Mouse (Mus musculus) heart, postnatal 0 days (tissue): ENCODE results near the gene Rufy4. TPM values are rescaled to one million over a fixed set of nuclear protein-coding genes. Genes with fewer than 3 reads are reported as not detected.
A peak's percentile ranks its signal among the peaks of the same experiment; 100 is the strongest.

Source experiments
- ATAC-seq: fragments of 200-750 bp; cut with Nextera tagmentation; 2 replicates; pipeline ENCODE4 v1.8.0; 2017; ENCODE audit warnings: low read depth, moderate number of reproducible peaks, moderate library complexity; ENCODE audit not compliant: insufficient read depth
- DNase-seq: peaks from one replicate; pipeline ENCODE4 v3.0.0-alpha.2; 2016; ENCODE audit warnings: low spot score
- H3K27ac ChIP-seq: fragments of 300-500 bp; sonication (generic); 2 replicates; pipeline ENCODE4 v1.5.1; 2014; ENCODE audit warnings: low read depth, mild to moderate bottlenecking
- H3K27me3 ChIP-seq: fragments of 300-500 bp; sonication (generic); 2 replicates; pipeline ENCODE4 v1.6.1; 2014; ENCODE audit warnings: low read length, mixed read lengths; ENCODE audit not compliant: control insufficient read depth, insufficient read depth
- H3K36me3 ChIP-seq: fragments of 300-500 bp; sonication (generic); replicated peaks from 2 replicates; pipeline ENCODE4 v1.6.1; 2014; ENCODE audit warnings: low read length, mixed read lengths; ENCODE audit not compliant: control insufficient read depth, insufficient read depth
- H3K4me1 ChIP-seq: fragments of 300-500 bp; sonication (generic); 2 replicates; pipeline ENCODE4 v1.6.1; 2014; ENCODE audit warnings: antibody characterized with exemption; ENCODE audit not compliant: control insufficient read depth, insufficient read depth
- H3K4me2 ChIP-seq: fragments of 300-500 bp; sonication (generic); 2 replicates; pipeline ENCODE4 v1.6.1; 2014; ENCODE audit warnings: low read depth, mild to moderate bottlenecking, low read length, moderate library complexity
- H3K4me3 ChIP-seq: fragments of 300-500 bp; sonication (generic); 2 replicates; pipeline ENCODE4 v1.5.1; 2014; ENCODE audit warnings: low read depth, low read length
- H3K9ac ChIP-seq: fragments of 300-500 bp; sonication (generic); replicated peaks from 2 replicates; pipeline ENCODE4 v1.6.1; 2014; ENCODE audit warnings: low read depth, low read length, mixed read lengths
- H3K9me3 ChIP-seq: fragments of 300-500 bp; sonication (generic); replicated peaks from 2 replicates; pipeline ENCODE4 v1.6.1; 2016; ENCODE audit warnings: low read length; ENCODE audit not compliant: control insufficient read depth
- CTCF ChIP-seq: IDR thresholded peaks from 2 replicates; pipeline ENCODE4 v1.5.1; 2016; ENCODE audit warnings: antibody characterized with exemption, control low read depth, low read depth
- EP300 ChIP-seq: IDR thresholded peaks from 2 replicates; pipeline ENCODE4 v1.6.1; 2016; ENCODE audit warnings: antibody characterized with exemption, low read depth
- WGBS: fragments of 180-500 bp; shearing (Covaris S2); extraction: QIAGEN DNeasy Blood & Tissue Kit; methylation state at CpG from one replicate; pipeline ENCODE4 v1.1.7; 2014; 5-methylcytosine and 5-hydroxymethylcytosine counted together
- polyA plus RNA-seq: library from polyadenylated mRNA; unstranded; fragments of >200 nt; fragmentation: Nextera tagmentation; extraction: Ambion mirVana; gene quantifications from 2 replicates; pipeline ENCODE4 v1.2.1, GENCODE M21; 2015
- total RNA-seq: library from RNA; depleted of rRNA; stranded (reverse); fragments of >200 nt; gene quantifications from 2 replicates; pipeline ENCODE4 v1.2.3, GENCODE M21; 2014; ENCODE audit warnings: low replicate concordance

Gene Rufy4
- total and polyA plus RNA-seq, 2 experiments from 2014 or later, result 0.37 TPM; not detected in 1

GRCm38 (mm10) chr1:74181462-74181861, 56.1 kb downstream of the Rufy4 start:
- Histone ChIP-seq H3K4me3 (no peak overlapping the region), H3K9ac (no peak overlapping the region), H3K9me3 (no peaks in the 10 kb centered on the region), H3K4me1 (peaks cover 4% of the 10 kb centered on the region; the same call in 1 of the 2 replicates), H3K36me3 (no peaks in the 10 kb centered on the region), H3K27me3 (no peaks in the 10 kb centered on the region), H3K4me2 (no peak overlapping the region), H3K27ac (no peak overlapping the region)
- WGBS, result 50% methylated on average over 2 of the region's 2 CpGs
- no peak for TF ChIP-seq EP300
- no peak for TF ChIP-seq CTCF
- ATAC-seq (no peak), DNase-seq (no peak)

GRCm38 (mm10) chr1:74183006-74183405, 57.7 kb downstream of the Rufy4 start:
- Histone ChIP-seq H3K36me3 (no peaks in the 10 kb centered on the region), H3K9me3 (no peaks in the 10 kb centered on the region), H3K27me3 (no peaks in the 10 kb centered on the region), H3K4me1 (peaks cover 4% of the 10 kb centered on the region; the same call in 1 of the 2 replicates), H3K4me2 (no peak overlapping the region), H3K9ac (no peak overlapping the region), H3K27ac (no peak overlapping the region), H3K4me3 (no peak overlapping the region)
- TF ChIP-seq CTCF, result peak; percentile 15; the same call in 1 of the 2 replicates
- TF ChIP-seq EP300, result no peak
- ATAC-seq, result no peak
- 66% methylated on average over 2 of the region's 2 CpGs for WGBS
- no peak for DNase-seq

GRCm38 (mm10) chr1:74190471-74190870, 65.1 kb downstream of the Rufy4 start:
- Histone ChIP-seq H3K4me1 (no peaks in the 10 kb centered on the region), H3K9me3 (no peaks in the 10 kb centered on the region), H3K4me3 (no peak overlapping the region), H3K4me2 (no peak overlapping the region), H3K27me3 (no peaks in the 10 kb centered on the region), H3K9ac (no peak overlapping the region), H3K36me3 (no peaks in the 10 kb centered on the region), H3K27ac (no peak overlapping the region)
- 89% methylated on average over 7 of the region's 7 CpGs for WGBS
- DNase-seq (no peak), ATAC-seq (no peak)
- no peak for TF ChIP-seq EP300
- TF ChIP-seq CTCF, result no peak

- Histone ChIP-seq H3K36me3 (no peaks in the 10 kb centered on the region), H3K27ac (no peak overlapping the region), H3K4me1 (no peaks in the 10 kb centered on the region), H3K4me2 (no peak overlapping the region), H3K9ac (no peak overlapping the region), H3K27me3 (no peaks in the 10 kb centered on the region), H3K4me3 (no peak overlapping the region), H3K9me3 (no peaks in the 10 kb centered on the region)
- DNase-seq (no peak), ATAC-seq (no peak)
- TF ChIP-seq CTCF, result no peak
- TF ChIP-seq EP300, result no peak
- WGBS, result 58% methylated on average over 2 of the region's 2 CpGs
Observed at GRCm38 (mm10) chr1:74192711-74193110, 67.4 kb downstream of the Rufy4 start.

GRCm38 (mm10) chr1:74194445-74194844, 69.1 kb downstream of the Rufy4 start, which contains the start of gene Cxcr1:
Gene Cxcr1, minus strand, starts transcription at chr1:74194631.
- WGBS, result 71% methylated on average over 8 of the region's 8 CpGs
- no peak for ATAC-seq
- no peak within 1 kb of the TSS for H3K9ac ChIP-seq

GRCm38 (mm10) chr1:74195961-74196360, 70.6 kb downstream of the Rufy4 start:
- H3K9ac ChIP-seq, result no peak overlapping the region
- TF ChIP-seq CTCF, result peak; percentile 65
- TF ChIP-seq EP300, result no peak
- ATAC-seq (peak; percentile 49), DNase-seq (peak; percentile 15)
- H3K27me3 ChIP-seq, result no peaks in the 10 kb centered on the region
- H3K27ac ChIP-seq, result no peak overlapping the region
- H3K4me1 ChIP-seq, result no peaks in the 10 kb centered on the region
- 42% methylated on average over 7 of the region's 7 CpGs for WGBS
- no peaks in the 10 kb centered on the region for H3K36me3 ChIP-seq
- no peak overlapping the region for H3K4me3 ChIP-seq
- H3K4me2 ChIP-seq, result no peak overlapping the region
- H3K9me3 ChIP-seq, result no peaks in the 10 kb centered on the region

More at GRCm38 (mm10) chr1:74194445-74194844, 69.1 kb downstream of the Rufy4 start, which contains the start of gene Cxcr1:
- Histone ChIP-seq H3K4me2 (no peak within 1 kb of the TSS), H3K27ac (no peak within 1 kb of the TSS), H3K4me3 (no peak within 1 kb of the TSS), H3K9me3 (no peaks in the 10 kb centered on the region), H3K36me3 (no peaks in the 10 kb centered on the region), H3K27me3 (no peaks in the 10 kb centered on the region), H3K4me1 (no peaks in the 10 kb centered on the region)
- no peak for TF ChIP-seq CTCF
- no peak for TF ChIP-seq EP300
- DNase-seq, result no peak
